Mouse (Mus musculus) adrenal gland, postnatal 25 days (tissue): ENCODE data around the gene Larp4. TPM values are rescaled to one million over a fixed set of nuclear protein-coding genes. Genes with fewer than 3 reads are reported as not detected.

ENCODE experiments used
- DNase-seq: peaks from one replicate; pipeline ENCODE4 v3.0.0; 2021; ENCODE audit warnings: mixed read lengths
- total RNA-seq: library from RNA; stranded (reverse); gene quantifications from 2 replicates; pipeline ENCODE4 v1.2.3, GENCODE M21; 2021

The Larp4 gene
- total RNA-seq, 1 experiment from 2014 or later, result 70.2 TPM

DNA sequence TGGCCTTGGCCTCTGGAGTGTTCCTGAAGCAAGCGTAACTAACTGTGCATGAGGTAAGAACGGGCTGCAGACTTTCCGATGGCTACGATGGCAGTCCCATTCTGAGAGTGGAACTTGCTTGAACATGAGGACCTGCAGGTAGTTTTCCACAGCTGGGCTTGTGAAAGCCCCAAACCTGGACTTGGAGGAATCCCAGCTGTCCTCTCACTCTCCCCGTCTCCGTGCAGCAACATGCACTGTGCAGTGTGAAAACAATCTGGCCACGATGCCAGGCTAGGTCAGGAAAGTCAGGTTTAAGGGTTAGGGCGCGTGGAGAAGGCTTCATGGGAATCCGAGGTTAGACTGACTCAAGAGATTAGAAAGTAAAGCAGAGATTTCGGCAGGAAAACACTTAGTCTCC lies 89.0 kb downstream of the Larp4 start:
- no peak for DNase-seq

- no peak for DNase-seq
Observed at GRCm38 (mm10) chr15:100059626-100060311, 89.9 kb downstream of the Larp4 start.

- DNase-seq, result no peak
Observed at GRCm38 (mm10) chr15:100060513-100061140, 90.8 kb downstream of the Larp4 start.

DNA sequence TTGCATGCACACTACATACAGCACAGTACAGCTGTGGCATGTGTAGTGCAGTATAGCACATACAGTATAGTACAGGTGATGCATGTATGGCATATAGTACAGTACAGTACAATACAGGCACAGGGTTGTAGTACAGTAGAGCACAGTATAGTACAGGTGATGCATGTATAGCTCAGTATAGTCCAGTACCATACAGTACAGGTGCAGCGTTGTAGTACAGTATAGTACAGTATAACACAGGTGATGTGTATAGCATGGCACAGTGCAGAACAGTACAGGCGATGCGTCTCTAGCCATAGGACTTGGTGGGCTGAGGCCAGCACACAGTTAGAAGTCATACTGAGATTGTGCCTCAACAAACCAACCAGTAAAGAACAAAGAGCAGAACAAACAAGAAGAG lies 91.5 kb downstream of the Larp4 start:
- DNase-seq, result no peak

DNA sequence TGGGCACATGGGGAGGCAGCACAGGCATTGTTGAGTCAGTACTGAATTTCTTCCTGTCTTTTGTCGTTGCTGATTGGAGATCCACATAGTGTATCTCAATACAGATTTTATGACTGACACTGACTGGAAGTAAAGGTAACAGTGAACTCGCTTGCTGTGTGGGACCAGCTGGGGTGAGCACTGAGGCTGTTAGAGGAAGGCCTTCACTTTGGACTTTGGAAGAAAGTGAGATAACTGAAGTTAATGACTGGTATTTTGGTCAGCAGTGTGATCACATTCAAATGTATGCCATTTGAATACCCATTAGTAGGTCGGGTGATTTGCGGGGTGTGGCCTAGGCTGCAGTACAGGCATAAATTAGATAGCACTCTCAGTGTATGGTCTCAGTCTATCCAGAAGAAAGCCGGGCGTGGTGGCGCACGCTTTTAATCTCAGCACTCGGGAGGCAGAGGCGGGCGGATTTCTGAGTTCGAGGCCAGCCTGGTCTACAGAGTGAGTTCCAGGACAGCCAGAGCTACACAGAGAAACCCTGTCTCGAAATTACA lies 93.4 kb downstream of the Larp4 start:
- DNase-seq, result no peak

Other genes starting within 250 kb of the Larp4 start
- 217 and 256 TPM in 2 replicates for gene Cox14, start 244.4 kb upstream of the Larp4 start, total RNA-seq
- gene Cers5, start 197.2 kb upstream of the Larp4 start, total RNA-seq, result 47.5 and 61.7 TPM in 2 replicates
- gene Lima1, start 94.6 kb upstream of the Larp4 start, total RNA-seq, result 40.3 and 42.4 TPM in 2 replicates
- gene Fam186a, start 3.0 kb upstream of the Larp4 start, total RNA-seq, result 0.10 and 0.12 TPM in 2 replicates
- 17.9 and 19.9 TPM in 2 replicates for gene Dip2b, start 68.6 kb downstream of the Larp4 start, total RNA-seq